Mouse (Mus musculus): ENCODE results near the gene Txk.

Txk gene

DNA sequence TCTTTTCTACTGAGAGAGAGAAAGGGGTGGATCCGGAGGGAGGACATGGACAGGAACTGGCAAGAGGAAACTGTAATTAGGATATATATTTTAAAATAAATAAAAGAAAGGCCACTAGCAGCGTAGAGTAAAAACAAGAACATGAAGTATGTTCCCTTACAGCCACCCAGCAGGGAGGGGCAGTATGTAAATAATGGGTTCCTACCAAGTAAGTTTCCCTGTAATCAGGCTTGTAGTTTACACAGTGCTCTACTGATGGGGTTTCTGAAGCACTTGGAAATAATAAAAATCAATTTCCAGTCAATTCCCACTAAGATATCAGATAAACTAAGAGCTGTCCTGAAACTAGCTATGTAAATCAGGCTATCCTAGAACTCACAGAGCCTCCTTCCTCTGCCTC, 57.9 kb downstream of the Txk start:
- DNase-seq (ENCODE audit: low read depth): no peak

DNA sequence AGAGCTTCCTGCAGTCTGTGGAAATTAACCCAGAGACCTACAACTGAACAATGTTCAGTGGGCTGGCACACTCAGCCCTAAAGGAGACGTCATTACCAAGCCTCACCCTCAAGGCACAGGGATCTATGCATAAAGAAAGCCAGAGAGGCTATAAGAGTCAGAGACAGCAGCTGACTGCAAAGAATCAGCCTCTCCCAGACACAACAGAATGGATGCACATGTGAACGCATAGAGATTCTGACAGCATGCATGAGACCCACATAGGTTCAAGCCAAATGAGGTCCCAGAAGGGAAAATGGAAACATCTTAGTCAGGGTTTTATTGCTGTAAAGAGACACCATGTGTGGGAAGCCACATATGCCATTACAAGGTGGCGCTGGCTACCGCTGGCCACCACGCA, 62.1 kb downstream of the Txk start:
- DNase-seq (ENCODE audit: low read depth): no peak

DNA sequence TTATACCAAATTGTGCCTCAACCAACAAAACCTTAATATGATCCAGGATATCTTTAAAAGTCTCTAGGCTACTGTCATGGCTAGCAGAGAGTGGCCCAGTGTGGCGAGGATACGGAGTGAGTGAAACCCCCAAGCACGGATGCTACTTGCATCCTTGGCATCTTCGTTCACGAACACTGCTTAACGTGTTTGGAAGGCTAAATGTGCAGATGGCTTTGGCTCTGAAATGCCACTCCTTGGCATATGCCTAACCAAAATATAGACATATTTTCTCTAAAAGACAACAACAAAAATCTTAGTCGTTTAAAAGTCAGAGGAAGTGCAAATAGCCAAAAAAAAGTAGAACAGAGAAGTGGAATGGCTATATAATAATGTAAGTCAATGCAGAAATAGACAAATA, 63.0 kb downstream of the Txk start:
- no peak for DNase-seq (ENCODE audit: low read depth)

DNA sequence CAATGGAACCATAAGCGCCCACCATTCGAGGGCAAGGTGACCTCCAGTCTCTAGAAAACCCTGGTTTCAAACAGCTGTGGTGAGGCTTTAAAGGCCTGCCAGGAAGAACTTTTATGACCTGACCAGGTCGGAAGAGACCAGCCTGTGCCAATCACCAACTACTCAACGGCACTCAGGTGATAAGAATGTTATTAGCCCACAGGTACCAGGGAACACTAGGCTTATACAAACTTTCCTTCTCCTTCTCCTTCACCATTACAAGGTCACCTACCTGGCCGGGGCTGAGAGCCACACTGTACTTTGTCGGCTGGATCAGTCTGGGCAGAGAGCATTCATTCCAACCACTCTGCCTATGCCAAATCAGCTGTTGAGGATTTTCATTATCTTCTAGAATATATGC, 71.1 kb downstream of the Txk start:
- no peak for DNase-seq (ENCODE audit: low read depth)

DNA sequence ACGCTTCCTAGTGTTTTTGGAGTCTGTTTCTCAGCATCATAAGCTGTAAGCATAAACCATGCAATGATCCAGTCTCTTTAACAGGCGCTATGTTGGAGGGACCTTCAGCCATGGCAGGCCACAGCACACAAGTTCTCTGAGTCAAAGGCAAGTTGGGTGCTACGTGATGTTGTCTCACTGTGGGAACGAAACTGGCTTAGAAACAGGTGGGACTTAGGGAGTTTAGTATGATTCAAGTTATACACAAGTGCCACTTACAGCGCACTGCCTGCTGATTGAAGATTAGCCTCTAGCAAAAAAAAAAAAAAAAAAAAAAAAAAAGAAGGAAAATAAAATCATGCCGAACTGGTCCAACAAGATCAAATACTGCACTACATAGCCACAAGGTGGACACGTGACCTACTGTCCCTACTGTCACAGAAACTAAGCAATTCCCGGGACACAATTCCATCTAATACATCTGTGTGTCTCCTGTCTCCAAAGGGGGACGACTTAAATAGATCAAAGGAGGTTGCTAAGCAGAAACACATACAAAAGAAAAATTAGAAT, 77.5 kb downstream of the Txk start:
- no peak for DNase-seq (ENCODE audit: low read depth)

DNA sequence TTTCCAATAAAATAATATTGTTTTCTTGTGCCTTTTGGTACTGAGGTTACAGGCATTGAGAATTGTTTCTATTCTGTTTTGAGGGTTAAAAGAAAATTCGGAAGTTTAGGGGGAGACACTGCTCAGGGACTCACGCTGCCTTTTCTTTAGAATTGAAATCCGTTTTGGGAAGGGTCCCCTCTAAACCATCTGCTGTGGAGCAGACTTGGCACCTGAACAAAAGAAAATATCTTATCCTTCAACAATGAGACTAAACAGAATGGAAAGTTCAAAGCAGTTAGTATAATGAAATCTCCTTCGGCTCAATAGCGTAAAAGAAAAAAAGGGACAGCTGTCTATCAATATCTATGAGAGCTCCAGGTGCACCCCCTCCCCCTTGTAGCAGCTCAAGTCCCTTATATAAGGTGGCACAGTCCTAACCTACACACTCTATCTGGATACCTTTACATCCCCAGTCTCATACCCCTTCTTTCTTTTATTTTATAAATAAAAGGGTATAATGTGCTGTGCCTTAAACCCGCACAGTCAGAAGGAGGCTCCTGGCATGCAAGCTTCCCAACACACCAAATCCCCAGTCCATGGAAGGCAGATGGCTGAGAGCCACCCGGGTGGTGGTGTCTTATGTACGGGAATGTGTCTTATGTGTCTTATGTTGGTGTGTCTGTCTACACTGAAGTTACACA, 81.4 kb downstream of the Txk start:
- DNase-seq (ENCODE audit: low read depth): no peak

DNA sequence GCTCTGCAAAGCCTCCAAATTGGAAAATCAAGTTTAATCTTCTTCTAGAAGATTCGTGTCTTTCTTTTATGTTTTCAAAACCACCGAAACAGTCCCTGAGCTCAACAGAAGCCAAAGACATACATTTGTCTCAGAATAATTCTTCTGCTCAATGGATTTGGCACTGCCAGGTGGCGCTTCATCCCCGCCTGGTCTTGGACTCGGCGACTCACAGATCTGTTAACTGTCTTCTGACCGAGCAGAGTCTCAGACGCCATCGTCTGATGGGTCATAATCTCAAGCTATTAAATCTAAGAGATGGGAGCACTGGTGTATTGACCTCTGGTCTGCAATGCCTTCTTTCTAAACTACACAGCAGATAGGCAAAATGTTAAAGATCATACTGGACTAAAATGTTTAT, 84.2 kb downstream of the Txk start:
- DNase-seq (ENCODE audit: low read depth): no peak

DNA sequence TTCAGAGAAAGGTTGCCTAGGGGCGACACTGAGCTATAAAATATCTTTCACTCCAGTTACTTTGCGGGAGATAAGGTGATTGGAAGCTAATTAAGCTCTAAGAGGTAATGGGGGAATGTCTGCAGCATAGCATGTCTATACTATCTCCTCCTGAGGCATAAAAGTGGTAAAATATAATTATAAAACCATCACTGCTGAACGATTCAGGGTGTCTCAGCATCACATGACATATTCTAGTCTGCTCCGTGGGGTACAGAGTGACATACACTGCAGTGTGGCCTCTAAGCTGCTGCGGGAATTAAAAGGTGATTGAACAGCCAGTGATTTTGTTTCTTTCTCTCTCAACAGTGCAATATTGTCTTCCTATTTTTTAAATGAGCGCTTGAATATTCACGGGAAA, 86.1 kb downstream of the Txk start:
- no peak for DNase-seq (ENCODE audit: low read depth)

DNA sequence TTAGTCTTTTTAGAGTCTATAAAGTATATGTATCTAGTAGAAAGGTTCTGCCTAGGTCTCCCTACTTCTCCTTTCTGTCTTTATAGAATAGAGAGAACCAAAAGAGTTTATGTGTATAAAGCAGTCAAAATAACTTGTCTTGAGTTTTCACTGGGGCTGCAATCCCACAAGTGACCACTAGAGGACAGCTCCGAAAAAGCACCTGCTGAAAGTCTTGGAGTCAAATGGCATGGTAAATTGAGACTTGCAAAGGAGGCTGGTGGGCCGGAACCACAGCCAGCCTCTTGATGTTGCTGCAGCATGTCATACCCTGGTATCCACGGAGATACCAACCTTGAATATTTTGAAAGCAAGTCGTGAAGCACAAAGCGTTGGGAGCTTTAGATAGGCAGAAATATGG, 87.3 kb downstream of the Txk start:
- DNase-seq (ENCODE audit: low read depth): peak; percentile 44

DNA sequence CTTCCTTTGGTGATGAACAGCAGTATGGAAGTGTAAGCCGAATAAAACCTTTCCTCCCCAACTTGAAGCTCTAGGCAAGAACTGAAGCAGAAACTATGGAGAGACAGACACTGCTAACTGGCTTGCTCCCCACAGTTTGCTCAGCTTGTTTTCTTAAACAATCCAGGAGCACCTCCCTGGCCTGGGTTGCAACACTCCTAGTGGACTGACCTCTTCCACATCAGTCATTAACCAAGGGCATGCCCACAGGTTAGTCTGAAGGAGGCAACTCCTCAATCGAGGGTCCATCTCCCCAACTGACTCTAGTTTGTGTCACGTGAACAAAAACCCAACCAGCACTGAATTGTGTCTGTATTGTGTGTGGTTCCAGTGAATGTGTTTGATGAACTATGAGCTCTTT, 87.7 kb downstream of the Txk start:
- no peak for DNase-seq (ENCODE audit: low read depth)

DNA sequence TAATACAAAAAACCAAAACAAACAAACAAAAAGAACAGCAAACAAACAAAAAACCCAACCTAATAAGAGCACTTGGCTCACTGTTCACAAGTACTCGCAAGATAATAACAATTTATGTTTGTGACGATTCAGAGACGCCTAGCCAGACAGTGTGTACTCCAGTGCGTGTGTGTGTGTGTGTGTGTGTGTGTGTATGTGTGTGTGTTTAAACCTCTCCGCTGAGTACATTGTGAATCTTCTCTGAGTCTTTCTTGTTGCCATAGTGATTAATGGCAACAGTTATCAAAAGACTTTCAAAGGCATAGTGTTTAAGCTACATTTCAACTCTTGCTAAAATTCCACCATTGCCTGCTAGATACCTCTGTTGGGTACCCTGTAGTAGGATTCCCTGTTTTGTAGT, 88.5 kb downstream of the Txk start:
- no peak for DNase-seq (ENCODE audit: low read depth)

DNA sequence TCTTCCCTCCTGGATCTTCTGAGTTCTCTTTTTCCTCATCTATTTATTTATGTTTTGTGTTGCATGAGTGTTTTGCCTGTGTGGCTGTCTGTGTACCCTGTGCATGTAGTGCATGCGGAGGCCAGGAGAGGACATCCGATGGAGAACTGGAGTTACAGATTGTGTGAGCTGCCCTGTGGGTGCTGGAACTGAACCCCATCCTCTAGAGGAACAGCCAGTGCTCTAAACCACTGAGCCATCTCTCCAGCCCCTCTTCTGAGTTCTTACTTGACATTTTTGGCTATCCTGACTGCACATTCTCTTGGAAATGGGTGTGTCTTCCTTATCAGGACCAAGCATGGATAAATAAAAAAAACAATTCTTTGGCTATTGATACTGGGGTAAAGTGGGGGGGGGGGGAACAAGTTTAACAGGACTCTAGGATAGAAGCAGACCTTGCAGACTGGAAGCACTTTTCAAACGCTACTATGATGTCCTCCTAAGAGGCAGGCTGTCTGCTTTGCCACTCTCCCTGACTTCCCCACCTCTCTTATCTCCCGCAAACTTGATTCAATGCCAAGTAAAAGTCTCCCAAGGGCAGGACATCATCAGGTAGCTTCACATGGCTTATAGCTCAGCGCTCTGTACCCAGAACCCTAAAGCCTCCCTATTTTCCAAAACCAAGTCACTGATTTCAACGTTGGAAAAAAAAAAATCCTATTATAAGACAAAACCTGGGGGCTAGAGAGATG, 91.4 kb downstream of the Txk start:
- no peak for DNase-seq (ENCODE audit: low read depth)

DNA sequence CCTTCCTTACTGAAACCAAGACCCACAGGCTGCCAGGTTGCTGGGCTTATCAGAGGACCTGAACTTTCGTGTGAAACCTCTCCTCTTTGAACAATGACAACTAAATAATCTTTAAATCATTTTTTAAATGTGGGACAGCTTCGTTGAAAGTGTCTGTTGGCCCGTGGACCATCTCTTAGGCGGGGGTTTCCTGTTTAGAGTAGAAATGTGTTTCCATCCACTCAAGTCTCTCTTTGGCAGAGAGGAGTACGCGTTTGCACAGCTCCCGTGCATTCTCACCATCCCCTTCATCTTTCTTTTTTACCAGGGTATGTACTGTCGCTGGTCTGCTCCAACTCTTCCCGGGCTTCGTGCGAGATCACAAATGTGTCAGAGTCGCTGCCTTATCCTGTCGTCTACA, 94.2 kb downstream of the Txk start:
- DNase-seq (ENCODE audit: low read depth): no peak

DNA sequence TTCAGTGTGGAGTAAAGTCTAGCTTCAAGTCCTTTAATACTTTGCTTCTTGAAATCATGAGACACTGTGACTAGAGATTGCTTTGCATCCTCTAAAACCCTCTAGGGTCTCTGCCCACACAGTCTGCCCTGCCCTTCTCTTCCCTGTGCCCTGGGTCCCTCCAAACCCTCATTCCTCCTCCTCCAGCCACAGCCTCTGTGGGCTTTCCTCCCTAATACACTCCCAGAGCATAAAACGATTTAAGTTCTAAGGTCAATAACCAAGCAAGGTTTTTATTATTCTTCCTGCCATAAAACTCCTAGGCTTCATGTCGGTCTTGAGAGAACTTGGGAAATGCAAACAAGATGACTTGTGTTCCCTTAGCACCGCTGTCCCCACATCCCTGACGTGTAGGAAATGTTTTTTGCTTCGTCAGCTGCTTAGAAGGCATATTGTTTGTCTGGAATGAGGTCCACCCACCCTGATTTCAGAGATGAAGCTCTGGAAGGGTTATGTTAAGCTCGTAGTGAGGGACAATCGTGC, 96.2 kb downstream of the Txk start:
- DNase-seq (ENCODE audit: low read depth): no peak

DNA sequence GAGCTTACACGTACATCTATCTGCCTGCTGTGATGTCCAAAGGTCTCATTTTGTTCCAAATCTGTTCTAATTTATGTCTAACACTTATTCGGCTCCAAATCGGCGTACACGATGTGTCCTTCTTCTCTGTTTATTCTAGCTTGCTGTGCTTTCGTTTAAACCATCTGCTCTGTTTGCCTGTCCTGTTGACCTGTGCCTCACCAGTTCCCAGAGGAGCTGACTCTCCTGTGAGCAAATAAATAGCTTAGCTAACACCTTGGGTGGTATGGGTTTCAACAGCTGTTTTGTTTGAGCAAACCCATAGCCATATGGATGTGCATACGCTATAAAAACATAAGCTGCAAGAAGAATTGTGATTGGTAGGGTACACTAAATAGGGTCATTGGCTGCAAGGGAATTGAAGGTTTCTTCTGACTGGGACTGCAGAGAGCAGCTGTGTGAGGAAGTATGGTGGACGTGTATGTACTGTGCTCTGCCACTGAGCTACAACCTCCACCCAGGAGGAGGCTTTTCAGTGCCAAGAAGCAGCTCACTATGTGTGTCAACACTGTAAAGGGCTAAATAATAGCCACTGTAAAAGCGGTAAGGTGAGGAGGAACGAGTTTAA, 99.4 kb downstream of the Txk start:
- no peak for DNase-seq (ENCODE audit: low read depth)

DNA sequence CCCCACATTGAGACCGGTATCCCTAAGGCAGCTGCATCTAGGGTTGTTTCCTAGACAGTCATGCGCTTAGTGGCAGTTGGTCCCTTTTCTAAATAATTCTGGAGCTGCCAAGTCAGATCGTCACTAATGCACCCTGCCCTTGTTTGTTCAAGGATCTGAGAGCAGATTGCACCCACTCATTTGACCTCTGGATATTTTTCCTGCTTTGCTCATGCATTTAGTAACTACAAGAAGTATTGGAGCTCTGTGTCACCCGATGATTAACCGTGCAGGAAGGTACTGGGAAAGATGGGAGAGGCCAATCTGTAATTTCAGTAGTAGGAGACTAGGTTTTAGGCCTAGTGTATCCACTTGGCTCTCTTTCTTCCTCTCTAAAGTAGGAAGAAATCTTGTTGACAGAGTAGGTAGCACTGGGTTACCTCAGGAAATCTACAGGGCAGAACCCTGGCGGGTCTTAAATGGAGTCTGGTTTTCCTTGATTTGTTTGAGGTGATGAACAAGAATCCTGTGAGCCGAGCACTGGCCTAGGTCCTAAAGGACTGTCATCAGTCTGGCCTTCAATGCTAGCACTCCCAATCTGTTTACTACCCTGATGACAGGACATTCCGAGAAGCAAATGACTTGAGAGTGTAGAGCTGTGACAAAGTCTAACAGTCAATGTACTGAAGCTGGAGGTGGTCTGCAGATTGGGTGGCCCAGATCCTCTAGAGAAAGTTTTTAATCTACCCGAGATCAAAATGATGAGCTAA, 103.4 kb downstream of the Txk start:
- no peak for DNase-seq (ENCODE audit: low read depth)

DNA sequence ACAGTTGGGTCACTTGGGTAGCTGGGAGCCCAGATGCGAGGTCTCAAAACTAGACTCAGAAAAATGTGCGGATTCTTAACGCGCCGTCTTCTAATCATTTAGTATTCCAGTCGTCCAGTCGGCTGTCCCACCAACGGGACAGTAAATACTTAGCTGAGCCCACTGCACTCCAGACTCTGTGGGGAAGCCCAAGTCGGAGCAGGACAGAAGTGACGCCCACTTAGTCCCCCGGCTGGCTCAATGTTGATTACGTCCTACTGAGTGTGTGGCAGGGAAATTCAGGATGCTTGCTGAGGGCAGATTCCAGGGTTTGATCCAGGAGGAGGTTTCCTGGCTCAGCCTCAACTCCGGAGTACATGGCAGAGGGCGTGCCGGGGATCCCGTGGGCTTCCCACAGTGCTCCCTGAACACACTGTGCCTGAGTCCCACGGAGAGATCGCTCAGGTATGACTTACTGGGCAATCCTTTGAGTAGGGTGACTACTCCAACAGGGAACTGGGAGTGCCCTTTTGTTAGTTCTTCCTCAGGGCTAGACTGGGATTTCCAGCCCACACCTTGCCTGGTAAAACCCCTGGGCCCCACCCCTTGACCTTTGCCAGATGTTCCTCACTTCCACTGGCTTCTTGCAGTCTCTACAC, 104.5 kb downstream of the Txk start:
- DNase-seq (ENCODE audit: low read depth): no peak

DNA sequence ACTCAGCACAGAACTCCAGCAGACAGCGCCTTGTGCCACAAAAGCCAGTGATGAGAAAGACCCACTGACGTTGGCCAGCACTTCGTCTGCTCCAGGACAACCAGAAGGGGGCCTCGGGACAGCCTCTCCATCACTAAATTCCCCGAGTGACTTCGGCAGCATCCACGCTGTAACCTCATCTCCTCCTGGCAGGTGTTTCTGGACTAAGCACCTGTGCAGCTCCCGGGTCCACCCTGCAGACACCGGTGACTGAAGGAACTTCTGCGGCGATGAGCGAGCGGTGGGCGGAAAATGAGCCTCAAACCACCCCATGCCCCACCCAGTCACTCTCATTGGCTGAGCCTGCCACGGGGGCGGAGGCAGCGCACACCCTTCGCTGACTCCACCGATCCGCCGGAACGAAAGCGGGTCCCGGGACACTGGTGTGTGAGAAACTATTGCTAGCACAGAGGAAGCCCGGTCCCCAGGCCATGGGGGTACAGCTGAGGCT, 105.1 kb downstream of the Txk start, which contains the start of gene Nipal1:
TSS of gene Nipal1 (plus strand) at position 378 of the 490 bp plus-strand sequence.
- DNase-seq (ENCODE audit: low read depth): peak; percentile 60

DNA sequence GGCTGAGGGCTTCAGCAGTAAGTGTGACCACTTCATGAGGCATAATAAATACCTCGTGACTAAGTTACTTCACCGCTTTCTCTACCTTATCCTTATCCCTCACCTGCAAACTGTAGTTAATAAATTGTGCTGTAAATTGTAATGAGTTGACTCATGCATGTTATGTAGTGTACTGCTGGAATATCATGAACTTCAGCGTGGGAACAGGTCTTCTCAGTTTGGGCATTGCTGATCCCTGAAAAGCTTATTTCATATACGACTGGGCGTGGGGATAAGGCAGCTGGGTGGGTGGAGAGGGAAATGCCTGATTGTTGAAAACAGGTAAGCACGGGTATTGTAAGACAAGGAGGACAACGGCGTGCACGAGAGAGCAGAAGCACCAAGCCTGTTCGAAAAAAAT, 105.6 kb downstream of the Txk start:
- DNase-seq (ENCODE audit: low read depth): no peak

DNA sequence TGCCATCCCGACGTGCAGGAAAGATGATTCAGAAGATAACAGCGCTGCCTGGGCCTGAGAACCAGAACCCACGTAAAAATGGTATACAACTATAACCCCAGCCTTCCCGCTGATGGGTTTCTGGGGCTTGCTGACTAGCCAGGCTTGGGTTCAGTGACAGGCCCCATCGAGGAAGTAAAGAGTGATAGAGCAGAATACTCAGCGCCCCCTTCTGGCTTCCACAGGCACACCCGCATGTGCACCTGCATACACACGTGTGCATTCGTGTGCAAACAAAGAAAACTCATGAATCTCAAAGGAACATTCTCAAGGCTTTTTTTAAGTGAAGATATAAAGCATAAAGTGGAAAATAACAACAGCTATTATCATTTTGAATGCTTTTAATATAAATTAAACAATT, 106.4 kb downstream of the Txk start:
- no peak for DNase-seq (ENCODE audit: low read depth)
